Mouse (Mus musculus) liver, embryonic 14.5 days (tissue): ENCODE data around the gene Lzts2.

Source experiments
- CTCF ChIP-seq: IDR thresholded peaks from 2 replicates; pipeline ENCODE4 v1.5.1; 2016; ENCODE audit warnings: antibody characterized with exemption, low read depth, control low read depth
- EP300 ChIP-seq: IDR thresholded peaks from 2 replicates; pipeline ENCODE4 v1.6.1; 2016; ENCODE audit warnings: antibody characterized with exemption, low read depth

DNA sequence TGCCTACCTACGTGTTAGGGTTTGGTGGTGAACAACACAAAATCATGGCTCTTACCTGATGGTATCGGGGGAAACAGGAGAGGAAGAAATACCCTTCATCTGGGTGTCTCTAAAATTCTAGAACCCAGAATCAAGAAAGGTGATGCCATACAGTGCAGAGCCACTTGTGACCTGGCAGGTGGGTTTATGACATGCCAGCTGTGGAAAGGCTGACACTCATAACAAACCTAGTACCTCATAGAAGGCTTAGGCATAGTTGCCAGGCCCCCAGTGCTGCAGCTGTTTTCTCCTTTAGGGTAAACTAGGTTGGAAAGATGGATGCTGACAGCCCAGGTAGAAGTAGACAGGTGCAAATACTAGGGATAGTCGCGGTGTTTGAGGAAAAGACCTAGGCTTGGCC, 29.8 kb upstream of the Lzts2 start:
- TF ChIP-seq CTCF: no peak
- no peak for TF ChIP-seq EP300
